Mouse (Mus musculus): Measurements from ENCODE around the gene Rgl1. TPM values are rescaled to one million over a fixed set of nuclear protein-coding genes. Genes with fewer than 3 reads are reported as not detected.

Rgl1 gene
- polyA plus RNA-seq, 1 experiment = 3.3 TPM

DNA sequence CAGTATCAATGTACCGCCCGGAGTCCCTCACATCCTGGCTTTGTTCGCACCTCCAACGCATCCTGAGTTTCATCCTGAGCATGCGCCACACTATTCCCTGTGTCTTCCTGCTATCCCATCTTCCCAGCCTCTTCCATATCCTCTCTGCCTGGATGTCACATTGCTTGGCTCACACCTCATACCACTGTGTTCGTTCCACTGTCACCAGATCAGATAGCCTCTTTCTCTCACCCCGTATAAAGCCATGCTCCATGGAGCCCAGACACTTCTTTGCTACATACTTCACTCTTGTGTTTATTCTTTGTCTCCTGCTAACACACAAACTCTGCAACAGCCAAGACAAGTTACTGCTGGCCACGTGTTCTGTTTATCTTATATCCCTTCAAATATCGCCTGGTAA is 195.5 kb downstream of the Rgl1 start:
- no peak for TF ChIP-seq CTCF (IDR thresholded peaks at IDR 0.05; ENCODE audit: extremely low read depth, insufficient read length, insufficient replicate concordance, low read depth, low read length)
- no peak for TF ChIP-seq POLR2A (IDR thresholded peaks at IDR 0.05; ENCODE audit: low read depth, low read length)
- Histone ChIP-seq H3K4me3 (ENCODE audit: low read depth, low read length) (no peak overlapping the region), H3K27ac (ENCODE audit: insufficient read depth, low read depth, low read length) (no peak overlapping the region), H3K27me3 (ENCODE audit: control insufficient read depth, insufficient read depth, low read length) (no peaks in the 10 kb centered on the region), H3K36me3 (ENCODE audit: control insufficient read depth, insufficient read depth, low read length) (no peaks in the 10 kb centered on the region; the same call in 1 of the 2 replicates), H3K4me1 (ENCODE audit: control insufficient read depth, insufficient read depth, insufficient read length, low read length) (peaks cover 2% of the 10 kb centered on the region; the same call in 1 of the 2 replicates)
- 81% methylated on average over 9 of the region's 9 CpGs for WGBS

DNA sequence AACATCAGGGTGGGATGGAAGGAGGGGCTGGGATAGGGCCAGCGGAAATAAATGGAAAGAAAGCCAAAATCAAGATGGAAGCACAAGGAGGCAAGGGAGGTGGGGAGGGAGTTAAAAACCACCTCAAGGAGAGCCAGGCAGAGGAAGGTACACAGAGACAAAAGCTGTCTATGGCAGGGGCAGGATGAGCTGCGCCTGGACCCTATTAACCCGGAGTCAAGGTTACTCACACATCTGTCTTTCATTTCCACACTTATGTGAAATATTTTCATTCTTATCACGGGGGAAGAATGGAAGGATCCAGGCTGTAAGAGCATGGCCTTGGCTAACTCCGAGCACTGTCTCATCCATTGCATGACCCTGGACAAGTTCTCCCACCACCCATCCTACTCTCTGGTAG is 202.9 kb downstream of the Rgl1 start:
- no peak overlapping the region for H3K27ac ChIP-seq (ENCODE audit: insufficient read depth, low read depth, low read length)
- 80% methylated on average over 5 of the region's 5 CpGs for WGBS
- no peaks in the 10 kb centered on the region for H3K27me3 ChIP-seq (ENCODE audit: control insufficient read depth, insufficient read depth, low read length)
- no peaks in the 10 kb centered on the region for H3K36me3 ChIP-seq (ENCODE audit: control insufficient read depth, insufficient read depth, low read length)
- no peaks in the 10 kb centered on the region for H3K4me1 ChIP-seq (ENCODE audit: control insufficient read depth, insufficient read depth, insufficient read length, low read length)
- H3K4me3 ChIP-seq (ENCODE audit: low read depth, low read length) = no peak overlapping the region
- TF ChIP-seq POLR2A (IDR thresholded peaks at IDR 0.05; ENCODE audit: low read depth, low read length) (no peak), CTCF (IDR thresholded peaks at IDR 0.05; ENCODE audit: extremely low read depth, insufficient read length, insufficient replicate concordance, low read depth, low read length) (no peak)

DNA sequence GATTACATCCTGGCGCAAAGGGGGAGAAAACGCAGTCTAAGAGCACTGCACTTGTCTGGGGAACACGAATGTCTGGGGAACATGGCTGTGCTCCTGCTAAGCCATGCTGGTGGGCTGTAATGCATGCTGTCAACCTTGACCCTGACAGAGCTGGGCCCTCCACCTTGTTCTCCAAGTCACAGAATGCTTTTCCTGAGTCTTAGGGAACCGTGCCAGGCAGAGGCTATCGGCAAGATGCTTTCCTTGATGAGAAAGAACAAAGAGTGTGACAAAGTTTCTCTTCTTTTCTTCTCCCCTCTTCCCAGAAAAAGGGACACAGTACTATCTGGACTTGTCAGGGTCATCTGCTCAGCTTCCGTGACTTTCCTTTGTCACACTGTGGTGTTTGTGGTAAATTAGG is 203.3 kb downstream of the Rgl1 start:
- Histone ChIP-seq H3K27me3 (ENCODE audit: control insufficient read depth, insufficient read depth, low read length) (no peaks in the 10 kb centered on the region), H3K4me3 (ENCODE audit: low read depth, low read length) (no peak overlapping the region), H3K36me3 (ENCODE audit: control insufficient read depth, insufficient read depth, low read length) (no peaks in the 10 kb centered on the region), H3K4me1 (ENCODE audit: control insufficient read depth, insufficient read depth, insufficient read length, low read length) (no peaks in the 10 kb centered on the region), H3K27ac (ENCODE audit: insufficient read depth, low read depth, low read length) (no peak overlapping the region)
- WGBS = 87% methylated on average over 6 of the region's 6 CpGs
- TF ChIP-seq POLR2A (IDR thresholded peaks at IDR 0.05; ENCODE audit: low read depth, low read length) (no peak), CTCF (IDR thresholded peaks at IDR 0.05; ENCODE audit: extremely low read depth, insufficient read length, insufficient replicate concordance, low read depth, low read length) (no peak)

DNA sequence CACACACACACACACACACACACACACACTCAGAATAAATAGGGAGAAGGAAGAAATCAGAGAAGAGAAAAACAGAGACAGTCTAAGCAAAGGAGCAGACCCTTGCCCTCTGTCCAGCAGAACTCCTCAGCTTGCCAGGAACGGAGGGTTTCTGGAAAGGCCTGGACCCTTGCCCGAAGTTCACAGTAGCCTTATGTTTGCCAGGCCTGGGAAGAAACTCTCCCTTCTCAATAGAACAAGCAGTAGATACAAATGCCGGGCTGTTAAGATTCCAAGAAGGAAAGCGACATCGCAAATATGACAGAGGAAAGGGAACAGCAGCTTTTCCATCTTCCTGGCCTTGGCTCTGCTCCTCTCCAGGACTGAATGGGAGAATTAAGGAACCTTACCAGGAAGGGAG is 205.7 kb downstream of the Rgl1 start:
- Histone ChIP-seq H3K36me3 (ENCODE audit: control insufficient read depth, insufficient read depth, low read length) (no peaks in the 10 kb centered on the region), H3K27me3 (ENCODE audit: control insufficient read depth, insufficient read depth, low read length) (no peaks in the 10 kb centered on the region), H3K27ac (ENCODE audit: insufficient read depth, low read depth, low read length) (no peak overlapping the region), H3K4me1 (ENCODE audit: control insufficient read depth, insufficient read depth, insufficient read length, low read length) (no peaks in the 10 kb centered on the region), H3K4me3 (ENCODE audit: low read depth, low read length) (no peak overlapping the region)
- no peak for TF ChIP-seq POLR2A (IDR thresholded peaks at IDR 0.05; ENCODE audit: low read depth, low read length)
- TF ChIP-seq CTCF (IDR thresholded peaks at IDR 0.05; ENCODE audit: extremely low read depth, insufficient read length, insufficient replicate concordance, low read depth, low read length) = no peak
- 75% methylated on average over 5 of the region's 5 CpGs for WGBS

DNA sequence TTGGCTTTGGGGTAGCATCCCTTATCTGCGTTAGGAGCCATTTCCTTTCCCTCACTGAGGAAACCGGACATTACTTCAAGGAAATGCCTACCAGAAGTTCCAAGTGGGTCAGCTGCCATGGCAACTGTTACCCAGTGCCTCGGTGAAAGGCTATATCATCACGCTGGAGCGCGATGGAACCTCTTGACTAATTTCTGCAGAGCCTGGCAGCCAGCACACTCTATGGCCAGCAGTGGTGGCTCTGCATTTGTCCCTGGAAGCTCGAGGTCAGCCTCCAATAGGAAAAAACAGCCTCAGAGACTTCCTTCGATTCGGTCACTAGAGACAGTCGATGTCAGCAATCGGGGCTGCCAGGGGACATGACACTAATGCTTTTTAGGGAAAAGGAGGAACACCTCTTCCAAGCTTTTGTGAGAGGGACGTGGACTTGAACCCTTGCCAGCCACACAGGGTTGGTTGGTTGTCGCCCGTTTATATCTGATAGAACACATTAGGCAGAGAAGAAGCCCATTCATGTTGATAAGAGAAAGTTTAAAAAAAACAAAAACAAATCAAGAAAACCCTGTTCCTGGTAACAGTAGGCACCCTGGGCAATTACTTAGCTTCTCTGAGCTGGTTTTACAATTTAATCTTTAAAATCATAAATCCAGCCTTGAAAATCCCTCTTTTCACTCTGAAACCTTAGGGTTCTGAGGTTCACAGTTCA is 209.4 kb downstream of the Rgl1 start:
- peak overlapping the region; percentile 7; the same call in 1 of the 2 replicates for H3K27ac ChIP-seq (ENCODE audit: insufficient read depth, low read depth, low read length)
- 64% methylated on average over 14 of the region's 14 CpGs for WGBS
- TF ChIP-seq CTCF (IDR thresholded peaks at IDR 0.05; ENCODE audit: extremely low read depth, insufficient read length, insufficient replicate concordance, low read depth, low read length) = no peak
- TF ChIP-seq POLR2A (IDR thresholded peaks at IDR 0.05; ENCODE audit: low read depth, low read length) = no peak
- H3K4me3 ChIP-seq (ENCODE audit: low read depth, low read length) = no peak overlapping the region
- H3K27me3 ChIP-seq (ENCODE audit: control insufficient read depth, insufficient read depth, low read length) = no peaks in the 10 kb centered on the region
- H3K4me1 ChIP-seq (ENCODE audit: control insufficient read depth, insufficient read depth, insufficient read length, low read length) = no peaks in the 10 kb centered on the region
- H3K36me3 ChIP-seq (ENCODE audit: control insufficient read depth, insufficient read depth, low read length) = no peaks in the 10 kb centered on the region

DNA sequence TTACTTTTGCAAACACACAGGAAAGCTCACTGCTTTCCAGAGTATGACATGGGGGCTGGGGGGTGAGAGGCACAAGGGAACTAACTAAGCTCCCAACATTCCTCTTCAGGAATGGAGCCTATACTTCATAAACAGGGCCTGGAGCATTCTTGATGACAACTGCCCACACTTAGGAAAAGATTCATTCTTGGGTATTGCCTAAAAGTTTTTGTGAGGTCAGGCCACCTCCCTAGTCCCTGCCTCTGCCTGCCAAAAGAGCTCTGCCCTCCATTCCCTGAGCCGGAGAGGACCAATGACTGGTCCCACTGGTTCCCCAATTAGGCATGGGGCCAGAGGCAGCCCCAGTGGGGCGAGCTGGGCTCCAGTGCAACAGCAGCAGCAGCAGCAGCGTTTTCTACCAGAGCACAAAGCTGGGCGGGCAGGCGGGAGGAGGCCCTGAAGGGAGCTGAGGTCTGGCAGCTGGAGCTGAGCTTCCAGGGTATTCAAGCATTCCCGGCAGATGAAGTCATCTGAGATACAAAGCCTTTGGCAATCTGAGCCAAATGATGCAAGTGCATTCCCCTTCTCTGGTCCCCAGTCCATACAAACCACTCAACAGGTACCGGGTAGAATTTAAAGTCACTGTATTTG is 210.1 kb downstream of the Rgl1 start:
- WGBS = 38% methylated on average over 7 of the region's 7 CpGs
- H3K27me3 ChIP-seq (ENCODE audit: control insufficient read depth, insufficient read depth, low read length) = no peaks in the 10 kb centered on the region
- H3K4me3 ChIP-seq (ENCODE audit: low read depth, low read length) = no peak overlapping the region
- H3K4me1 ChIP-seq (ENCODE audit: control insufficient read depth, insufficient read depth, insufficient read length, low read length) = no peaks in the 10 kb centered on the region
- peak overlapping the region; percentile 7; the same call in 1 of the 2 replicates for H3K27ac ChIP-seq (ENCODE audit: insufficient read depth, low read depth, low read length)
- TF ChIP-seq CTCF (IDR thresholded peaks at IDR 0.05; ENCODE audit: extremely low read depth, insufficient read length, insufficient replicate concordance, low read depth, low read length) (no peak), POLR2A (IDR thresholded peaks at IDR 0.05; ENCODE audit: low read depth, low read length) (no peak)
- no peaks in the 10 kb centered on the region for H3K36me3 ChIP-seq (ENCODE audit: control insufficient read depth, insufficient read depth, low read length)

DNA sequence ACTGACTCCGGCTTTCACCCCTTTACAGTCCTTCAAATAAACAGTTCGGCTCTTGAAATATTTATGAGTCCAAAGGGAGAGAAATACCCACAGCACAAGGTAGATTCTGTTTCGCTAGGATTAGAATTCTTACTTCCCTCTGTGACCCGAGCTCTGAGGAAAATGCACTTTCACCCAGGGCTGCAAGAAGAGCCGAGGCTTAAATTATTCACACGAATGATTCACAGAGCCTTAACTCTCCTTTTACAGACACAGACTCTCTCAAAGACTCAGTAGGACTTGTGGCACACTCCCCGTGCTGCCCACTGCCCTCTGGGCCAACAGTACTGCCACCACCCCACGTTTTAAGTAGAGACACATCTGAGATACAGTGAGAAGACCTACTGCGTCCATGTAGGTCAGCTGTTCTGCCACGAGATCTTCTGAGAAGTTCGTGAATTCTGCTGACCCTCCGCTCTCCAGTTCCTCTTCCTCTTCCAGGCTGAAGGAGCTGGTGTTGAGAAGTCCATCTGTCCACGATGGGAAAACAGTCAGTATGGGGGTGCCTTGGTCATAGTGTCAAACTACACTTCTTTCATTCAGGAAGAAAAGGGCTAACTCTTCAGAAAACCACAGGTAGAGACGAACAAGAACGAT is 212.1 kb downstream of the Rgl1 start:
- no peaks in the 10 kb centered on the region for H3K4me1 ChIP-seq (ENCODE audit: control insufficient read depth, insufficient read depth, insufficient read length, low read length)
- 77% methylated on average over 15 of the region's 15 CpGs for WGBS
- no peaks in the 10 kb centered on the region for H3K27me3 ChIP-seq (ENCODE audit: control insufficient read depth, insufficient read depth, low read length)
- TF ChIP-seq POLR2A (IDR thresholded peaks at IDR 0.05; ENCODE audit: low read depth, low read length) (no peak), CTCF (IDR thresholded peaks at IDR 0.05; ENCODE audit: extremely low read depth, insufficient read length, insufficient replicate concordance, low read depth, low read length) (no peak)
- H3K36me3 ChIP-seq (ENCODE audit: control insufficient read depth, insufficient read depth, low read length) = no peaks in the 10 kb centered on the region
- H3K27ac ChIP-seq (ENCODE audit: insufficient read depth, low read depth, low read length) = no peak overlapping the region
- H3K4me3 ChIP-seq (ENCODE audit: low read depth, low read length) = no peak overlapping the region
